Mouse (Mus musculus): ENCODE results near the gene Tspan1. TPM values are rescaled to one million over a fixed set of nuclear protein-coding genes. Genes with fewer than 3 reads are reported as not detected.
A peak's percentile ranks its signal among the peaks of the same experiment; 100 is the strongest.

The Tspan1 gene
- polyA plus RNA-seq, 1 experiment from 2014 or later, result 0.24 TPM

- ATAC-seq (replicated peaks; ENCODE audit: insufficient number of reproducible peaks, low FRiP score, low TSS enrichment, low read depth), result no peak
- no peak overlapping the region for H3K4me2 ChIP-seq (ENCODE audit: low read depth, low read length)
These were observed 25.0 kb upstream of the Tspan1 start for GRCm38 (mm10) chr4:116192286-116192835.

GRCm38 (mm10) chr4:116185083-116185482 lies 17.7 kb upstream of the Tspan1 start:
- no peak for DNase-seq (ENCODE audit: low spot score)
- Histone ChIP-seq H3K9me3 (replicated peaks; ENCODE audit: control insufficient read depth, low read length) (no peaks in the 10 kb centered on the region), H3K9ac (replicated peaks; ENCODE audit: low read length) (no peak overlapping the region), H3K4me1 (ENCODE audit: control insufficient read depth, insufficient read depth, low read length) (no peaks in the 10 kb centered on the region), H3K4me3 (ENCODE audit: low read depth, low read length) (no peak overlapping the region), H3K27me3 (ENCODE audit: control insufficient read depth, insufficient read depth, low read length) (no peaks in the 10 kb centered on the region), H3K4me2 (ENCODE audit: low read depth, low read length) (no peak overlapping the region), H3K27ac (replicated peaks; ENCODE audit: low read depth, low read length) (no peak overlapping the region), H3K36me3 (replicated peaks; ENCODE audit: control insufficient read depth, insufficient read depth, low read depth, low read length) (no peaks in the 10 kb centered on the region)
- 88% methylated on average over 4 of the region's 4 CpGs for WGBS
- ATAC-seq (replicated peaks; ENCODE audit: insufficient number of reproducible peaks, low FRiP score, low TSS enrichment, low read depth), result no peak

More at GRCm38 (mm10) chr4:116192286-116192835, 25.0 kb upstream of the Tspan1 start:
- no peak overlapping the region for H3K4me3 ChIP-seq (ENCODE audit: low read depth, low read length)
- no peak for DNase-seq (ENCODE audit: low spot score)
- H3K27me3 ChIP-seq (ENCODE audit: control insufficient read depth, insufficient read depth, low read length), result no peaks in the 10 kb centered on the region
- no peaks in the 10 kb centered on the region for H3K9me3 ChIP-seq (replicated peaks; ENCODE audit: control insufficient read depth, low read length)
- 30% methylated on average over 4 of the region's 4 CpGs for WGBS
- H3K36me3 ChIP-seq (replicated peaks; ENCODE audit: control insufficient read depth, insufficient read depth, low read depth, low read length), result no peaks in the 10 kb centered on the region
- no peaks in the 10 kb centered on the region for H3K4me1 ChIP-seq (ENCODE audit: control insufficient read depth, insufficient read depth, low read length)
- no peak overlapping the region for H3K9ac ChIP-seq (replicated peaks; ENCODE audit: low read length)
- no peak overlapping the region for H3K27ac ChIP-seq (replicated peaks; ENCODE audit: low read depth, low read length)

- H3K4me1 ChIP-seq (ENCODE audit: control insufficient read depth, insufficient read depth, low read length), result no peaks in the 10 kb centered on the region
- no peak overlapping the region for H3K4me3 ChIP-seq (ENCODE audit: low read depth, low read length)
- H3K27me3 ChIP-seq (ENCODE audit: control insufficient read depth, insufficient read depth, low read length), result no peaks in the 10 kb centered on the region
- ATAC-seq (replicated peaks; ENCODE audit: insufficient number of reproducible peaks, low FRiP score, low TSS enrichment, low read depth) (no peak), DNase-seq (ENCODE audit: low spot score) (peak; percentile 48)
- 5% methylated on average over 12 of the region's 12 CpGs for WGBS
- H3K9ac ChIP-seq (replicated peaks; ENCODE audit: low read length), result no peak overlapping the region; the same call in 1 of the 2 replicates
- H3K4me2 ChIP-seq (ENCODE audit: low read depth, low read length), result 0 out of 2 replicates have a peak overlapping the region, but pooled peaks have one; percentile 26
- H3K27ac ChIP-seq (replicated peaks; ENCODE audit: low read depth, low read length), result no peak overlapping the region
- no peaks in the 10 kb centered on the region for H3K9me3 ChIP-seq (replicated peaks; ENCODE audit: control insufficient read depth, low read length)
- no peaks in the 10 kb centered on the region for H3K36me3 ChIP-seq (replicated peaks; ENCODE audit: control insufficient read depth, insufficient read depth, low read depth, low read length)
These were observed 15.3 kb upstream of the Tspan1 start for GRCm38 (mm10) chr4:116182745-116183144.

GRCm38 (mm10) chr4:116182079-116182478 lies 14.7 kb upstream of the Tspan1 start:
- ATAC-seq (replicated peaks; ENCODE audit: insufficient number of reproducible peaks, low FRiP score, low TSS enrichment, low read depth), result no peak
- 28% methylated on average over 3 of the region's 3 CpGs for WGBS

GRCm38 (mm10) chr4:116177140-116177539 lies 9.7 kb upstream of the Tspan1 start:
- H3K9me3 ChIP-seq (replicated peaks; ENCODE audit: control insufficient read depth, low read length), result no peaks in the 10 kb centered on the region
- no peak overlapping the region for H3K4me3 ChIP-seq (ENCODE audit: low read depth, low read length)
- 16% methylated on average over 5 of the region's 5 CpGs for WGBS
- no peak for DNase-seq (ENCODE audit: low spot score)
- H3K36me3 ChIP-seq (replicated peaks; ENCODE audit: control insufficient read depth, insufficient read depth, low read depth, low read length), result no peaks in the 10 kb centered on the region
- H3K4me2 ChIP-seq (ENCODE audit: low read depth, low read length), result peak overlapping the region; percentile 21; the same call in 1 of the 2 replicates
- ATAC-seq (replicated peaks; ENCODE audit: insufficient number of reproducible peaks, low FRiP score, low TSS enrichment, low read depth), result no peak
- H3K9ac ChIP-seq (replicated peaks; ENCODE audit: low read length), result peak overlapping the region; percentile 1; the same call in 1 of the 2 replicates
- H3K27ac ChIP-seq (replicated peaks; ENCODE audit: low read depth, low read length), result peak overlapping the region; percentile 32; the same call in 1 of the 2 replicates
- H3K4me1 ChIP-seq (ENCODE audit: control insufficient read depth, insufficient read depth, low read length), result peaks cover 4% of the 10 kb centered on the region
- H3K27me3 ChIP-seq (ENCODE audit: control insufficient read depth, insufficient read depth, low read length), result no peaks in the 10 kb centered on the region

More at GRCm38 (mm10) chr4:116182079-116182478, 14.7 kb upstream of the Tspan1 start:
- no peak overlapping the region for H3K27ac ChIP-seq (replicated peaks; ENCODE audit: low read depth, low read length)
- no peaks in the 10 kb centered on the region for H3K36me3 ChIP-seq (replicated peaks; ENCODE audit: control insufficient read depth, insufficient read depth, low read depth, low read length)
- no peak overlapping the region for H3K4me2 ChIP-seq (ENCODE audit: low read depth, low read length)
- no peaks in the 10 kb centered on the region for H3K27me3 ChIP-seq (ENCODE audit: control insufficient read depth, insufficient read depth, low read length)
- no peaks in the 10 kb centered on the region for H3K9me3 ChIP-seq (replicated peaks; ENCODE audit: control insufficient read depth, low read length)
- no peak overlapping the region for H3K9ac ChIP-seq (replicated peaks; ENCODE audit: low read length)
- no peak for DNase-seq (ENCODE audit: low spot score)
- no peak overlapping the region for H3K4me3 ChIP-seq (ENCODE audit: low read depth, low read length)
- H3K4me1 ChIP-seq (ENCODE audit: control insufficient read depth, insufficient read depth, low read length), result no peaks in the 10 kb centered on the region

- ATAC-seq (replicated peaks; ENCODE audit: insufficient number of reproducible peaks, low FRiP score, low TSS enrichment, low read depth) (peak; percentile 75), DNase-seq (ENCODE audit: low spot score) (peak; percentile 70)
- Histone ChIP-seq H3K4me1 (ENCODE audit: control insufficient read depth, insufficient read depth, low read length) (peaks cover 4% of the 10 kb centered on the region), H3K9ac (replicated peaks; ENCODE audit: low read length) (peak overlapping the region; percentile 7), H3K27me3 (ENCODE audit: control insufficient read depth, insufficient read depth, low read length) (no peaks in the 10 kb centered on the region), H3K9me3 (replicated peaks; ENCODE audit: control insufficient read depth, low read length) (no peaks in the 10 kb centered on the region), H3K36me3 (replicated peaks; ENCODE audit: control insufficient read depth, insufficient read depth, low read depth, low read length) (no peaks in the 10 kb centered on the region), H3K27ac (replicated peaks; ENCODE audit: low read depth, low read length) (peak overlapping the region; percentile 32; the same call in 1 of the 2 replicates), H3K4me2 (ENCODE audit: low read depth, low read length) (peak overlapping the region; percentile 21), H3K4me3 (ENCODE audit: low read depth, low read length) (no peak overlapping the region)
- WGBS, result 19% methylated on average over 10 of the region's 10 CpGs
These were observed 9.2 kb upstream of the Tspan1 start for GRCm38 (mm10) chr4:116176543-116176988.

GRCm38 (mm10) chr4:116175711-116176542 lies 8.5 kb upstream of the Tspan1 start:
- Histone ChIP-seq H3K4me1 (ENCODE audit: control insufficient read depth, insufficient read depth, low read length) (peaks cover 4% of the 10 kb centered on the region), H3K27me3 (ENCODE audit: control insufficient read depth, insufficient read depth, low read length) (no peaks in the 10 kb centered on the region), H3K36me3 (replicated peaks; ENCODE audit: control insufficient read depth, insufficient read depth, low read depth, low read length) (no peaks in the 10 kb centered on the region), H3K4me3 (ENCODE audit: low read depth, low read length) (no peak overlapping the region), H3K4me2 (ENCODE audit: low read depth, low read length) (no peak overlapping the region), H3K9me3 (replicated peaks; ENCODE audit: control insufficient read depth, low read length) (no peaks in the 10 kb centered on the region), H3K9ac (replicated peaks; ENCODE audit: low read length) (no peak overlapping the region), H3K27ac (replicated peaks; ENCODE audit: low read depth, low read length) (no peak overlapping the region)
- ATAC-seq (replicated peaks; ENCODE audit: insufficient number of reproducible peaks, low FRiP score, low TSS enrichment, low read depth), result peak; percentile 49
- 61% methylated on average over 7 of the region's 7 CpGs for WGBS
- no peak for DNase-seq (ENCODE audit: low spot score)

GRCm38 (mm10) chr4:116175136-116175535 lies 7.7 kb upstream of the Tspan1 start:
- Histone ChIP-seq H3K4me3 (ENCODE audit: low read depth, low read length) (no peak overlapping the region), H3K27me3 (ENCODE audit: control insufficient read depth, insufficient read depth, low read length) (no peaks in the 10 kb centered on the region), H3K9me3 (replicated peaks; ENCODE audit: control insufficient read depth, low read length) (no peaks in the 10 kb centered on the region), H3K9ac (replicated peaks; ENCODE audit: low read length) (no peak overlapping the region), H3K4me1 (ENCODE audit: control insufficient read depth, insufficient read depth, low read length) (peaks cover 4% of the 10 kb centered on the region), H3K27ac (replicated peaks; ENCODE audit: low read depth, low read length) (no peak overlapping the region), H3K4me2 (ENCODE audit: low read depth, low read length) (no peak overlapping the region), H3K36me3 (replicated peaks; ENCODE audit: control insufficient read depth, insufficient read depth, low read depth, low read length) (no peaks in the 10 kb centered on the region)
- ATAC-seq (replicated peaks; ENCODE audit: insufficient number of reproducible peaks, low FRiP score, low TSS enrichment, low read depth) (no peak), DNase-seq (ENCODE audit: low spot score) (no peak)
